Mouse (Mus musculus): ENCODE data around the gene Zdhhc22.

The Zdhhc22 gene

GRCm38 (mm10) chr12:86960791-86961335 lies 29.4 kb downstream of the Zdhhc22 start:
- no peak for DNase-seq

GRCm38 (mm10) chr12:86960138-86960537 lies 30.1 kb downstream of the Zdhhc22 start:
- DNase-seq = no peak

GRCm38 (mm10) chr12:86959661-86960060 lies 30.6 kb downstream of the Zdhhc22 start:
- DNase-seq = no peak

GRCm38 (mm10) chr12:86958558-86958957 lies 31.7 kb downstream of the Zdhhc22 start:
- no peak for DNase-seq

- no peak for DNase-seq
These were observed 34.3 kb downstream of the Zdhhc22 start for GRCm38 (mm10) chr12:86955894-86956293.

GRCm38 (mm10) chr12:86952331-86952850 lies 37.8 kb downstream of the Zdhhc22 start:
- no peak for DNase-seq

- no peak for DNase-seq
These were observed 39.3 kb downstream of the Zdhhc22 start for GRCm38 (mm10) chr12:86950961-86951360.

GRCm38 (mm10) chr12:86950161-86950960 lies 39.9 kb downstream of the Zdhhc22 start:
- DNase-seq = no peak

GRCm38 (mm10) chr12:86949501-86949900 lies 40.7 kb downstream of the Zdhhc22 start:
- DNase-seq = no peak

- no peak for DNase-seq
These were observed 41.6 kb downstream of the Zdhhc22 start for GRCm38 (mm10) chr12:86948627-86949026.

GRCm38 (mm10) chr12:86947681-86948401 lies 42.4 kb downstream of the Zdhhc22 start:
- peak; percentile 41 for DNase-seq

GRCm38 (mm10) chr12:86946862-86947574 lies 43.2 kb downstream of the Zdhhc22 start, which contains the start of gene Cipc:
Cipc (plus strand) TSS chr12:86947043.
- DNase-seq = peak; percentile 99

GRCm38 (mm10) chr12:86946301-86946781 lies 43.9 kb downstream of the Zdhhc22 start:
- peak; percentile 49 for DNase-seq

- DNase-seq = peak; percentile 88
These were observed 45.1 kb downstream of the Zdhhc22 start for GRCm38 (mm10) chr12:86945126-86945525.

GRCm38 (mm10) chr12:86943421-86943820 lies 46.8 kb downstream of the Zdhhc22 start:
- DNase-seq = no peak

- peak; percentile 71 for DNase-seq
These were observed 48.3 kb downstream of the Zdhhc22 start for GRCm38 (mm10) chr12:86941734-86942486.

GRCm38 (mm10) chr12:86941173-86941572 lies 49.1 kb downstream of the Zdhhc22 start:
- DNase-seq = peak; percentile 47

GRCm38 (mm10) chr12:86938571-86938970 lies 51.7 kb downstream of the Zdhhc22 start:
- DNase-seq = no peak

- DNase-seq = no peak
These were observed 53.5 kb downstream of the Zdhhc22 start for GRCm38 (mm10) chr12:86936587-86937343.

- no peak for DNase-seq
These were observed 54.4 kb downstream of the Zdhhc22 start for GRCm38 (mm10) chr12:86935692-86936282.

GRCm38 (mm10) chr12:86934748-86935147 lies 55.5 kb downstream of the Zdhhc22 start:
- DNase-seq = no peak

Data from embryo, embryonic 11 days (tissue).